Mouse (Mus musculus): ENCODE measurements around the gene Orai1. TPM values are rescaled to one million over a fixed set of nuclear protein-coding genes. Genes with fewer than 3 reads are reported as not detected.

Gene Orai1
- polyA plus RNA-seq, 1 experiment from 2014 or later: 12.9 TPM

GRCm38 (mm10) chr5:123079568-123079967 lies 64.7 kb downstream of the Orai1 start:
- H3K9me3 ChIP-seq (ENCODE audit: control insufficient read depth, low read length): no peaks in the 10 kb centered on the region
- H3K4me2 ChIP-seq (ENCODE audit: low read length): no peak overlapping the region
- H3K4me3 ChIP-seq (replicated peaks; ENCODE audit: low read depth, low read length): no peak overlapping the region
- H3K27ac ChIP-seq (replicated peaks; ENCODE audit: low read depth, low read length): no peak overlapping the region
- H3K27me3 ChIP-seq (ENCODE audit: control insufficient read depth, insufficient read depth, low read length): no peaks in the 10 kb centered on the region
- H3K9ac ChIP-seq (replicated peaks; ENCODE audit: low read length): no peak overlapping the region
- no peaks in the 10 kb centered on the region for H3K36me3 ChIP-seq (ENCODE audit: control insufficient read depth, insufficient read depth, low read length)
- no peak for DNase-seq
- ATAC-seq (ENCODE audit: low FRiP score, low TSS enrichment): no peak
- peaks cover 14% of the 10 kb centered on the region for H3K4me1 ChIP-seq (ENCODE audit: control insufficient read depth, insufficient read depth, low read length)
- 91% methylated on average over 1 of the region's 1 CpGs for WGBS

- Histone ChIP-seq H3K4me2 (ENCODE audit: low read length) (no peak overlapping the region), H3K9ac (replicated peaks; ENCODE audit: low read length) (no peak overlapping the region), H3K4me3 (replicated peaks; ENCODE audit: low read depth, low read length) (no peak overlapping the region), H3K36me3 (ENCODE audit: control insufficient read depth, insufficient read depth, low read length) (no peaks in the 10 kb centered on the region), H3K9me3 (ENCODE audit: control insufficient read depth, low read length) (no peaks in the 10 kb centered on the region), H3K4me1 (ENCODE audit: control insufficient read depth, insufficient read depth, low read length) (peaks cover 14% of the 10 kb centered on the region), H3K27ac (replicated peaks; ENCODE audit: low read depth, low read length) (no peak overlapping the region), H3K27me3 (ENCODE audit: control insufficient read depth, insufficient read depth, low read length) (no peaks in the 10 kb centered on the region)
- WGBS: 92% methylated on average over 8 of the region's 8 CpGs
- no peak for ATAC-seq (ENCODE audit: low FRiP score, low TSS enrichment)
- DNase-seq: no peak
These were observed 65.2 kb downstream of the Orai1 start for GRCm38 (mm10) chr5:123080041-123080440.

Other genes starting within 250 kb of the Orai1 start
- 46.0 and 51.7 TPM in 2 replicates for gene Camkk2, start 235.7 kb upstream of the Orai1 start, polyA plus RNA-seq (2014; fragmentation: Nextera tagmentation; extraction: Ambion mirVana)
- gene Anapc5, start 193.7 kb upstream of the Orai1 start, polyA plus RNA-seq (2014; fragmentation: Nextera tagmentation; extraction: Ambion mirVana): 445 and 535 TPM in 2 replicates
- gene Rnf34, start 165.0 kb upstream of the Orai1 start, polyA plus RNA-seq (2014; fragmentation: Nextera tagmentation; extraction: Ambion mirVana): 41.2 and 62.7 TPM in 2 replicates
- gene Kdm2b, start 25.3 kb upstream of the Orai1 start, polyA plus RNA-seq (2014; fragmentation: Nextera tagmentation; extraction: Ambion mirVana): 83.3 and 99.9 TPM in 2 replicates
- gene Morn3, start 31.9 kb downstream of the Orai1 start, polyA plus RNA-seq (2014; fragmentation: Nextera tagmentation; extraction: Ambion mirVana): not detected in 2 replicates
- 12.7 and 13.1 TPM in 2 replicates for gene Tmem120b, start 53.3 kb downstream of the Orai1 start, polyA plus RNA-seq (2014; fragmentation: Nextera tagmentation; extraction: Ambion mirVana)
- 7.1 and 8.9 TPM in 2 replicates for gene Rhof, start 117.6 kb downstream of the Orai1 start, polyA plus RNA-seq (2014; fragmentation: Nextera tagmentation; extraction: Ambion mirVana)
- gene Setd1b, start 127.1 kb downstream of the Orai1 start, polyA plus RNA-seq (2014; fragmentation: Nextera tagmentation; extraction: Ambion mirVana): 14.2 and 15.0 TPM in 2 replicates
- 51.3 and 61.2 TPM in 2 replicates for gene Psmd9, start 154.3 kb downstream of the Orai1 start, polyA plus RNA-seq (2014; fragmentation: Nextera tagmentation; extraction: Ambion mirVana)
- gene Hpd, start 167.7 kb downstream of the Orai1 start, polyA plus RNA-seq (2014; fragmentation: Nextera tagmentation; extraction: Ambion mirVana): not detected in 2 replicates
- gene Wdr66, start 237.0 kb downstream of the Orai1 start, polyA plus RNA-seq (2014; fragmentation: Nextera tagmentation; extraction: Ambion mirVana): 0.46 and 1.2 TPM in 2 replicates

Data from midbrain, embryonic 14.5 days (tissue).